Mouse (Mus musculus): ENCODE results near the gene Supt5.

The Supt5 gene

DNA sequence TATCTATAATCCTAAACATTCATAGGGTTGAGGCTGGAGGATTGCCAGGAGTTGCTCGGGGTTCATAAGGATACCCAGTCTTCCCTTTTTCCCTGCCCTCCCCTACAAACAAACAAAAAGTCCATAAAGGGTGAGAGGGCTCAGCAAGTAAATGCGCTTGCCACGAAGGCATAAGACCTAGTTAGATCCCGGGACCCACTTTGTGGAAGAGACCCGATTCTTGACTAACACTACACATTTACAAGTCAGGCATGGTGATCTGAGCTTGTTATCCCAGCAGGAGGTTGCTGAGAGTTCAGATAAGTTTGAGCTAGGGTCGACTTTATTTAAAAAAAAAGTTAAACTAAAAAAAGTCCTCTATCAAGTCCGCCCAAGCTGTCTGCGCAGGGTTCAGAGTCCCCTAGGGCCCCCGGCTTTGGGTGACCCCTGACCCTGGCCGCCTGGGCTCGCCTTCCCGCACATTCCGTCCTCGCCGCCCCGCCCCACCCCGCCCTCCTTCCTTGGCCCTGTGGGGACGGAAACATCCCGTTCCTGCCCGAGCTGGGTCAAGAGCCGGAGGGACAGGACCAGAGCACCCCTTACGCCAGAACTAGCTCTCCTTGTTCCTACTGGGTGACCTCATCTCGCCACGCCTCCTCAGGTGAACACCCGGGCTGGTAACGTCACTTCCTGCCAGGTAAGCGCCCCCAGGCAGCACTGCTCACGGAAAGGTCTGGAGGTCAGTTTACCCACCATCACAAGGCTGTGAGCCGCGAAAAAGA, 37.6 kb upstream of the Supt5 start:
- in situ Hi-C loops (cut with MboI; ENCODE audit: unreplicated experiment in 2 of 2) = loop anchor here in 1 of 2 experiments (5.0 to 25.0 kb wide), 4 partner anchors 59 to 914 kb away; partner anchors contain the start of genes Gmfg, Pak4, Samd4b and Sertad3

DNA sequence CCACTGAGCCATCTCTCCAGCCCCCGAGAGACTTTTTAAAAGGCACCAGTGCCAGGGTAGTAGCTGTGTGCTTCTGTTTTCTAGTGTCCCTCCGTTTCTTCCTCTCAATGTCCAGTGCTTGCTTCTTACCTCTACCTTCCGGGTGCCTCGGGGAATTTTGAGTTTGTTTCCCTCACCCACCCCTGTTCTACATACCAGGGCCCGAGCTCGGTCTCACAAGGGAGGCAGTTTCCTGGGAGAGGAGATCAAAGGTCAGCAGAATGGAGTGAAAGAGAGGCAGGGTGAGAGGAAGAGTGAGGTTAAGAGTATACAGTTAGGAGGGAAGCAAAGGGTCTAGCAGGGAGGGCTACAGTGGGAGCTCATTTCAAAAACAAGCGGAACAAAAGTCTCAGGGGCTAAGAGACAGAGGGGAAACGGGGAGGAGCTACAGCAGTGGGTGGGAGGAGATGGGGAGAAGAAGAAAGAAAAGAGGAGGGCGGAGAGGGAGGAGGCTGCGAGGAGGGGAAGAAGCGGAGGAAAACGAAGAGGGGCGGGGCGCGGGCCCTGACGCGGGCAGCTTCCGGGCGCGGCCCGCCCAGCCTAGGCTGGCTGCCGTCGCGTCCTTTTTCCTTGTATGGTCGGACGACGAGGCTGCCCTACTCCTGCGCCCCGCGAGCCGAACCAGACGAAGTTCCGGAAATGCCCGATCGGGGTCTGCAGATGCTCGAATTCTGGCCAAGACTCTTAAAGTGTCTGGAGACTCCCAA, 36.8 kb upstream of the Supt5 start:
- in situ Hi-C loops (cut with MboI; ENCODE audit: unreplicated experiment in 2 of 2) = loop anchor here in 1 of 2 experiments (5.0 to 25.0 kb wide), 4 partner anchors 59 to 913 kb away; partner anchors contain the start of genes Gmfg, Pak4, Samd4b and Sertad3

DNA sequence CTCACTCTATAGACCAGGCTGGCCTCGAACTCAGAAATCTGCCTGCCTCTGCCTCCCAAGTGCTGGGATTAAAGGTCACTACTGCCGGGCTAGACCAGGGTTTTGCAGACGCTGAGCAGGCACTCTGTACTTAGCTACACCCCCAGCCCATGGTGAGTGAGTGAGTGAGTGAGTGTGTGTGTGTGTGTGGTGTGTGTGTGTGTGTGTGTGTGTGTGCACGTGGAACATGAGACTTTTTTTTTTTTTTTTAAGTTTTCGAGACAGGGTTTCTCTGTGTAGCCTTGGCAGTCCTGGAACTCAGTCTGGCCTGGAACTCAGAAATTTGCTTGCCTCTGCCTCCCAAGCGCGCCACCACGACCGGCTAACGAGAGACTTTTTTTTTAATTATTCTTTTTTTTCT, 36.1 kb upstream of the Supt5 start:
- in situ Hi-C loops (cut with MboI; ENCODE audit: unreplicated experiment in 2 of 2) = loop anchor here in 1 of 2 experiments (5.0 to 25.0 kb wide), 4 partner anchors 60 to 912 kb away; partner anchors contain the start of genes Gmfg, Pak4, Samd4b and Sertad3

DNA sequence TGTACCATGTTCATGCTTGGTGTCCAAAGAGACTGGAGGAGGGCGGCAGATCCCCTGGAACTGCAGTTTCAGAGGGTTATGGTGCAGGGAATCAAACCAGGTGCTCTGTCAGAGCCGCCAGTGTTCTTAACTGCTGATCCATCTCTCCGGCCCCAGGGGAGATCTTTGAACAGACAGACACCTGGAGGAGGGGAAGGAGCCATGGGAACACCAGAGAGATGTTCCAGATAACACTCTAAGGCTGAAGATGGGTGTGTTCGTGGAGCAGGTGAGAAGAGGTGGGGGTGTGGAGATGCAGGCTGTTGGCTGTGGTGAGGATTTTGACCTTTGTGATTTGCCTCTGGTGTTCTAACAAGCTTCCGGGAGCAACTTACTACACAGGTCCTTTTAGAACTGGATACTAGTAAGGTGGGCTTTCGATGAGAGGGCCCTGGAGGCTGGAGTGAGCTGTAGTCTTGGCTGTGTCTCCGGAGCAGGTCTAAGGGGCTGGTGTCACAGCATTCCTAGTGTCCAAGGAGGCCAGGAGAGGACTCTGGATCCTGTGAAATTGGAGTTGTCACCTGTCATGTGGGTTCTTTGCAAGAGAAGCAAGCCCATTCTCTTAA, 35.4 kb upstream of the Supt5 start:
- in situ Hi-C loops (cut with MboI; ENCODE audit: unreplicated experiment in 2 of 2) = loop anchor here in 1 of 2 experiments (10.0 kb wide), 2 partner anchors 61 to 221 kb away; partner anchors contain the start of genes Gmfg, Pak4 and Samd4b

DNA sequence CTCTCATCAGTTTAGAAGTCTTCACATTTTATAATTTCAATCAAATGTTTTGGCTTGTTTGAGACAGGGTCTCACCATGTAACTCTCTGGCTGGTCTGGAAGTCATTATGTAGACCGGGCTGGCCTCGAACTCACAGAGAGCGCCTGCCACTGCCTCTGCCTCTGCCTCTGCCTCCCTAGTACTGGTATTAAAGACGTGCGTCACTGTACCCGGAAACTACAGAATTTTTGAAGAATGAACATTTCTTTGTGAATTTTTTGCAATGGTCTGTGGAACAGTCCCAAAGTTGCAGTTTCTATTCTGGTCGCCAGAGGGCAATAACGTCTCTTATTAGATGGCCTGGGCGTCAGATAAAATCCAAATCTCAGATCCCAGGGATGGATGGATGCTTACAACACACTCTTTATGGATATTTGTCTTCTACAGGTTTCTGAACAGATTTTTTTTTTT, 34.6 kb upstream of the Supt5 start:
- in situ Hi-C loops (cut with MboI; ENCODE audit: unreplicated experiment in 2 of 2) = loop anchor here in 1 of 2 experiments (10.0 kb wide), 2 partner anchors 62 to 222 kb away; partner anchors contain the start of genes Gmfg, Pak4 and Samd4b

DNA sequence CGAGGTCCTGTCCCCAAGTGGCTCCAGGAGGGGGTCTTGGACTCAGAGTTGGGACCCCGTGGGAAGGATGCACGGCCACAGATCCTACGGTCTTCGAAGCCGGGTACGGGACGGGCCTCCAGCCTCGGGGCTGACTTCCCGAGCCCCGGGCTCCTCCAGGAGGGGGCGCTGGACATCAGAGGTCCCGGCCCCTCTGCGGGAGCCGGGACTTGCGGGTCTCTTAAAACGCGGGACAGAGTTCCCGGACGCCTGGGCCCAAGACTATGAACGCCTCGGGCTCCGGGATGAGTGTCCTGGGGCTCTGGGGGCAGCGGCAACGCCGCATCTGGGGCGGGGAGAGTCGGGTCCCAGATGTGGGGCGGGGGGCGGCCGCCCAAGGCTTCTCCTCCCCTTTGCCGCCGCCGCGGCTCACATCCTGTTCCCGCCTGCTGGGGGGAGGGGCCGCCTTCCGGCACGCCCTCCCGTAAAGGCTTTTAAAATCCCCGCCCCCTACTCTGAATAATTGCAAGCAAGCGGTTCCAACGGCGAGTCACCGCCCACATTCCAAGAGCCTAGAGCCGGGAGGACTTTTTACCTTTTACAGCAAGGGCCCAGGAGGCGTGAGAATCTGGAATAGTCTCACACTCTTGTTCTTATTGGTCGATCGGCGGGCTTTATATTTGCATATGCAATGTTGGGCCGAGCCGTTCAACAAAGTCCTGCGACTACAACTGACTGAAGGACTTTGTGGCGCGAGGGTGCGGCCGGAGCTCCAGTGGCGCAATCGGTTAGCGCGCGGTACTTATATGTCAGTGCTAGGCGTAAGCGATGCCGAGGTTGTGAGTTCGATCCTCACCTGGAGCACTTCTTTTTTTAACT, 33.9 kb upstream of the Supt5 start, which contains the start of gene Plekhg2:
Gene Plekhg2, minus strand, starts transcription at position 349 of the 858 bp plus-strand sequence.
- in situ Hi-C loops (cut with MboI; ENCODE audit: unreplicated experiment in 2 of 2) = loop anchor here in 1 of 2 experiments (10.0 kb wide), 2 partner anchors 62 to 222 kb away; partner anchors contain the start of genes Gmfg, Pak4 and Samd4b

DNA sequence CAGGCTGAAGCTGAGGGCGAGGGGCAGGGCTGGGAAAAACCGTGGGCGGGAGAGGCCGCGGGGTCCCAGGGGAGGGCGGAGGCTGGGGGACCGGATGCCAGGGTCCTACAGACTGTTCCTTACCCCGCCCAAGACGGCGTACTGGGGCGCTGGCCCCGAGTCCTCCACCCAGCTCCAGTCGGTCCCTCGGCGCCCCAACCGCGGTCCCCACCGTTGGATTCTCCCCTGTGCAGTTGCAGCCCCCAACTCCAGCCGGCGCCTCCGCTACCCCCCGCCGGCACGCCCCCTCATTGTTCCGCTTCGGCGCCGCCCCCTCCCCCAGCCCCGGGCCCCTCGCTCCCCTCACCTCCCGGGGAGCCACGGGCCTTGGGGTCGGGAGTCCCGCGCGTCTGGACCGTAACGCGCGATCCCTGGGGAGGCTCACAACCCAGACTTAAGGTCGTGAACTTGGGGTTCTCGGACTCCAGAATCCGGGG, 33.0 kb upstream of the Supt5 start:
- in situ Hi-C loops (cut with MboI; ENCODE audit: unreplicated experiment in 2 of 2) = loop anchor here in 1 of 2 experiments (10.0 kb wide), 2 partner anchors 63 to 223 kb away; partner anchors contain the start of genes Gmfg, Pak4 and Samd4b

DNA sequence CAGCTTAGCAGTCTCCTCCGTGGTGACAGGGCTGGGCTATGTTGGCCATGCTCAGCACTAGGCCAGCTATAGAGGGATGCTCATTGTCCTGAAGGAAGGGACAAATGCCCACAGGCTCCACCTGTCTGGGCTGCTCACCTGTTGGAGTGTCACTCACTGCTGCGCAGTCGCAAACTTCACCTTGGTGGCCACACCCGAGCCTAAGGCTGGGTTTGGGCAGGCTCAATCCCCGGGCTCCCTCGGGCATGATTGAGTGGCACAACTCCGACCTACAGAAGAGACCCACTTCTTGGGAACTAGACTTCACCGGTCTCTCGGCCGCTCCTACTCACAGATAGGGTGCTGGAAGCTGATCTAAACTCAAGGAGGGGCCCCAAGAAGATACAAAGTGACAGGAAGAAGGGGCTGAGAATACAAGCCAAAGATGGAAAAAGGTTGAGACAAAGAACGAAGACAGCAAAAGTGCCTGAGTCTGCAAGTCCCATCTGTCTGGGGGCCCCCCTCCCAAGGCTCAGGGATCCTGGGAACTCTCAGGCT, 32.5 kb upstream of the Supt5 start:
- in situ Hi-C loops (cut with MboI; ENCODE audit: unreplicated experiment in 2 of 2) = loop anchor here in 1 of 2 experiments (10.0 kb wide), 2 partner anchors 64 to 224 kb away; partner anchors contain the start of genes Gmfg, Pak4 and Samd4b

DNA sequence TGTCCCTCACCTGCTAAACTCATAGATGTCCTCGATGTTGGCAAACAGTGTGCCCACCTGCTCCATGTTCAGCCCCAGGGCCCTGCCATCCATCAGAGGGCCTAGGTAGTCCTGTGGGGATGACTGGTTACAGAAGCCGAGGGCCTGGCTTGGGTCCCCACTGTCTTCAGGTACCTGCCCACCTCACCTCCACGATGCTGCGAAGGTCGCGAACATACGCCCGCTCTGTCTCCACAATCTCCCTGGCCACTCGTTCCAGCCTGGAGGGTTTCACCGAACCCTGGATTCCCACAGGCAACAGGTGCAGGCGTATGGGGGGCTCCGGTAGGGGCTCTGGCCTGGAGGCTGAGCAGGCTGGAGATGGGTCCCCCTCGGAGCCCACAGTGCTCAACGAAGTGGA, 31.5 kb upstream of the Supt5 start:
- in situ Hi-C loops (cut with MboI; ENCODE audit: unreplicated experiment in 2 of 2) = loop anchor here in 1 of 2 experiments (10.0 kb wide), 2 partner anchors 65 to 225 kb away; partner anchors contain the start of genes Gmfg, Pak4 and Samd4b

DNA sequence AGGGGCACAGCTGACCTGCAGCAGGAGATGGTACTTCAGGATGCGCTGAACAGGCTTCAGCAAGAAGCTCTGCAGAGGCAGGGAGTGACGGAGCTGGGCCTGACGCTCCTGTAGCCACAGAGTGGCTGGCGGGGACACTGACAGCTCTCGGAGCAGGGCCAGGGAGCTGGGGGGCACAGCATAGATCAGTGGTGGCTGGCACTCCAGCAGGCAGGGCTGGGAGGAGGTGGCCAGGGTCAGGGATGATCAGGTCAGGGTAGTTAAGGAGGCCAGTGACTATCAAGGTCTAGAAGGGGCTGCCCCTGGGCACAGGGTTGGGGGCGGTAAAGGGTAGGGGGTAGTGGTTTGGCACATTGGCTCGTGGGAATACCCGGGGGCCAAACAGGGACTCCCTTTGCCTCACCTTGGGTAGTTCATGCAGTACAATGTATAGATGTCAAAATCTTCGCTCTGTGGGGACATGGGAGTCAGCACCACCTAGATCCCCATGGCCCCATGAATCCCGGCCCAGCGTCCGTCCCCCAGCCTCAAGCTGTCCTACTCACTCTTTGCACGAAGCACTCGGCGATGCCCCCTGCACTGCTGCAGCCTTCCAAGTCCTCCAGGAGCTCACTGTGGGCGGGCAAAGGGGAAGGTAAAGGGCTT, 29.9 kb upstream of the Supt5 start:
- in situ Hi-C loops (cut with MboI; ENCODE audit: unreplicated experiment in 2 of 2) = no loop called here

DNA sequence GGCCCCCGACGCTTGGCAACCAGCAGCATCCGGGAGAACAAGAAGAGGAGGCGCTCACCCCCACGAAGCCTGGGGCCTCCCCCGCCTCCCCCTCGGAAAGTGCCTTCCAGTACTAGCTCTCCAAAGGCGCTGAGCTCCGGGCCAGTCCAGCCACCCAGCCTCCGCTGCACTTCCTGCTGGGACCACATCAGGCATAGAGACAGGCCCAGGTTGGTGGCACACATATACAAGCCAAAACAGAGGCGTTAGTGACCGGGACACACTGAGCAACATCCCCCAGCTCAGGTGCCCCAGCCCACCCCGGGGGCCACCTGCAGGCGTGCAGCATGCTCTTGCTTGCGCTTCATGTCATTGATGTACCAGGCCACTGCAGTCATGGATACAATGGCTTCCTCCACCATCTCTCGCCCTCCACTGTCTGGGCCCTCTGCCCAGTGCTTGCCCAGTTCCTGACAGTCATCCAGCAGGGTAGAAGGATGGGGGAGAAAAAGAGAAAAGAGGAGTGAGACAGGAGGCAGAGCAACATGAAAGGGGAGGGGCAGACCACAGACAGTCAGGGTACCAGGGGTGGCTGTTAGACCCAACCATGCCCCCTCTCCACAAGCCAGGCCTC, 29.2 kb upstream of the Supt5 start:
- in situ Hi-C loops (cut with MboI; ENCODE audit: unreplicated experiment in 2 of 2) = no loop called here

DNA sequence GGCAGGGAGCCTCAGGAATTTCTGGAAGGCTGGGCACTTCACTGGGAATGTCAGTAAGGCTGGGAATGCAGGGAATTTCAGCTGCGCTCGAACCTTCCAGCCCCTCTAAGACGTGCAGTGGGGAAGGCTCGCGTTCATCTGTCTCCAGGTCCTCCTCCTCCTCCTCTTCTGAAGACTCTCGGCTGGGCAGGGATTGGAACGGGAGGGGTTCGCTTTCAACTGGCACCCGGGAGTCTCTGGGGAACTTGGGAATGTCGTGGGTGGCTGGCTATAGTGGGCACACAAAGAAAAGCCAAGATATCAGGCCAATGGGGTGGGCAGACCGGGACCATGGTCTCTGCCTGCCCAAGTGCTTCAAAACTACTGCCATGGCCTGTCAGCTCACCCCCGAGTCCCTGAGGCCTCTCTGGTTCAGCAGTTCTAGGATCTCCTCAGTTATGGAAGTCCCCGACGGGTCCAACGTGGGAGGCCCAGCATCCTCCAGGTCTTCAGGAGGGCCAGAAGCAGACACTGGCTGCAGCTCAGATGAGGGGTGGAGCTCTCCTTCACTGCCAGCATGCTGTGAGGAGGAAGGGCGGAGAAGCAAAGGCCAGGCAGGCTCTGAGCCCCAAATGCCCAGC, 24.0 kb upstream of the Supt5 start:
- in situ Hi-C loops (cut with MboI; ENCODE audit: unreplicated experiment in 2 of 2) = no loop called here

DNA sequence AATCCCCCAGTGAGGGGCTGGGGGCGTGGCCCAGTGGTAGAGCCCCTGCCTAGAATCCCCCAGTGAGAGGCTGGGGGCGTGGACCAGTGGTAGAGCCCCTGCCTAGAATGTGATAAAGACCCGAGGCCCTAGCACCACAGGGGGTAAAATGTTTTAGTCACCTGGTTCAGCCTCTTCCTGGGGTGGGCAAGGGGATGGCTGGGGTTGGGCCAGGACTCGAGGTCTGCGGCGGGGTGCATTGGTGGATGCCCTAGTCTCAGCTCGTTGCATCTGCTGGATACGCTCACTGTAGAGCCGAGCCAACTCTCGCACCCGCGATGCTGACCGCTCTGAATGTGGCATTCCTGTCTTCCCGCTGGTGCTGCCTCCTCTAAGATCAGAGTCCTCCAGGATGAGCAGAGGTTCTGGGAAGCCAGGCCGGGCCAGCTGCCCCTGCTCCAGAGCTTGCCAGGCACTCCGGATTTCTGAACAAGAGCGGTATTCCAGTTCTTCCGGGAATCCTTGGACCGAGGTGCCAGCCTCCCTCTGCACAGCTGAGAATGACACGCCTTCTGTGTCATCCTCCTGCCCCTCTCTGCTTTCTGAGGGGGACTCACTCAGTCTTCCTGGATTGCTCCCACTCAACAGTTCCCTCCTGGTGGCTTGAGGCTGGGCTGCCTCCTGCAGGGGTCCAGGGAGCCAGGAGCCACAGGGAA, 23.2 kb upstream of the Supt5 start:
- in situ Hi-C loops (cut with MboI; ENCODE audit: unreplicated experiment in 2 of 2) = no loop called here

DNA sequence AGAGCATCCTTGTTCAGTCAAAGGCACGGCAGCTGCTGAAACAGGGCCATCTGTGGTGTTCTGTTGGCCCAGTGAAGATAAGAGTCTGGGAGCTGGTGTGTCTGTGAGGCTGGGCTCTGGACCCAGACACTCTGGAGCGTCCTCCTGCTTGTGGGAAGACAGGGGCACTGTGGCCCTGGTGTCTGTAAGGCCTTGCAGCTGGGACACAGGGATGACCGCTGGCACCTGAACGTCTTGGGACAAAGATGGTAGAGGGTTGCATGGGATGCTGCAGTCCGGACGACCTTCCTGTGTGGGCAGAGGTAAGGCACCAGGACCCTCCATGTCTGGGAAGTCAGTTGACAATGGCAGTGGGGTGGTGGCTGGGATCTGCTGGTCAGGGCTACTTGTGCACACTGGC, 21.7 kb upstream of the Supt5 start:
- in situ Hi-C loops (cut with MboI; ENCODE audit: unreplicated experiment in 2 of 2) = no loop called here

DNA sequence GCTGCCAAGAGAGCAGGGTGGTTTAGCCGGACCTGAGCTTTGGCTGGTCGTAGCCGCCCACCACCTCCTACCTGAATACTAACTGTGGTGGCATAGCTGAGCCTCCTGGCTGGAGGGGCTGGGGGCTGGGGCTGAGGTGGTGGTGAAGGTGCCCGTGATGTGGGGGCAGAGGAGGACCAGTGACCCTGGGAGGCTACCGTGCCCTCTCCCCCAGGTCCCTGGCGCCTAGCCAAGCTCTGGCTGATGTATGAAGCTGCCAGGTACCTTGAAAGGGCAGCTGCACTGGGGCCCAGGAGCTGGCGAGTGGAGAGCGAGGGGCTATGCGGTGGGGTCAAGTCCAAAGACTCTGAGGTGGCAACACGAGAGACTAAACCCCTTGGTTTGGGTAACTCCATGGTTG, 21.3 kb upstream of the Supt5 start:
- in situ Hi-C loops (cut with MboI; ENCODE audit: unreplicated experiment in 2 of 2) = no loop called here

DNA sequence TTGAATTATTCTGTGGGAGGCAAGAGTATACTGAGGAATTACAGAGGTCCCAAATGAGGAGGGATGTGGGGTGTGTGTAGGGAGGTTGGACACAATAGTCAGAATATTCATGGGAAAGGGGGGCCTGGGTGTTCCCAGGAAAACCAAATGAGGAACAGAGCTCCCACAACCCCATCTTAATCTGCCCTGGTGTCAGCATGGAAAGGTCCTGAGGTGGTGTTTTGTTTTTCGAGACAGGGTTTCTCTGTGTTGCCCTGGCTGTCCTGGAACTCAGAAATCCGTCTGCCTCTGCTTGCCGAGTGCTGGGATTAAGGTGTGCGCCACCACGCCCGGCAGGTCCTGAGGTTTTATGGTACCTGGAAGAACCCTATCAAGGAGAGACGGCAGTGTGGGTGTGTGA, 19.9 kb upstream of the Supt5 start:
- in situ Hi-C loops (cut with MboI; ENCODE audit: unreplicated experiment in 2 of 2) = no loop called here

DNA sequence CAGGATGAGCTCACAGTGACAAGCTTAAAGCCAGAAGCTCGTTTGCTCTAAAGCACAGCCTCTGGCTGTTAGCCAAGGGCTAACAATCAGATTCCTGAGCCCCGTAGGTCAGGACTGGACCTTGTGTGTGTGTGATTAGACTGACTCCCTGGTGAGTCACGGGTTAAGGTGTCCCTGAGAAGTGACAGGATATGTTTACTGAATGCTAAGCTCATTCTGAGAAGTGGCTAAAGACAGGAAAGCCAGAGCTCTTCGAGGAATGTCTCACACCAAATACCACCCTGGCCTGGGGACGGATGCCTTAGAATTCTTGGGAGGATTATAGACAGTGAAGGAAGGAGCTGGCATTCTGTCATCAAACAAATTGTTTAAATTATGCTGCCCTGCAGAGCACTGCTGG, 19.4 kb upstream of the Supt5 start:
- in situ Hi-C loops (cut with MboI; ENCODE audit: unreplicated experiment in 2 of 2) = no loop called here
